Mouse (Mus musculus): ENCODE measurements around the gene Gpr87.

DNA sequence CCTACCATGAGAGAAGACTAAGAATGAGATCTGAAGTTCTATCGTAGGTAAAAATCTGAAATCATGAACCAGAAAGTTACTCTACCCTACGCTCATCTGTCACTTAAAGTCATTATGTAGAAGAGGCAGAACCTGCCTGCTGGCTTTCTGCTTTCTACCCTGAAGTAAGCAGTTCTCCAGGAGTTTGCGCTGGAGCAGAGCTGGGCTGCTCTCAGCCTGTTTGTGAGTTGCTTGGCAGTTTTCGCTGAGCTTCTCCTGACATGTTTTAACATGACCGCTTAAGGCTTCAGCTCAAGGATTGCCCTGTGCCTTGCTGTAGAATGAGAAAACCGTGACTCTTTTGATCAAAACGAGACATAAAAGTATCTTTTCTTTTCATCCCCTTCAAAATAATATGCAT lies 805 bp downstream of the Gpr87 start:
- TF ChIP-seq POLR2A (IDR thresholded peaks at IDR 0.05; ENCODE audit: borderline replicate concordance, extremely low read depth, insufficient read depth, insufficient read length, poor library complexity, severe bottlenecking) (no peak), CTCF (IDR thresholded peaks at IDR 0.05; ENCODE audit: borderline replicate concordance, extremely low read depth, insufficient read depth, insufficient read length) (no peak)

All from brain, embryonic 14.5 days (tissue).